Mouse (Mus musculus): ENCODE results near the gene 9630041A04Rik. TPM values are rescaled to one million over a fixed set of nuclear protein-coding genes. Genes with fewer than 3 reads are reported as not detected.

9630041A04Rik gene
- polyA plus RNA-seq, 1 experiment from 2014 or later: not detected

DNA sequence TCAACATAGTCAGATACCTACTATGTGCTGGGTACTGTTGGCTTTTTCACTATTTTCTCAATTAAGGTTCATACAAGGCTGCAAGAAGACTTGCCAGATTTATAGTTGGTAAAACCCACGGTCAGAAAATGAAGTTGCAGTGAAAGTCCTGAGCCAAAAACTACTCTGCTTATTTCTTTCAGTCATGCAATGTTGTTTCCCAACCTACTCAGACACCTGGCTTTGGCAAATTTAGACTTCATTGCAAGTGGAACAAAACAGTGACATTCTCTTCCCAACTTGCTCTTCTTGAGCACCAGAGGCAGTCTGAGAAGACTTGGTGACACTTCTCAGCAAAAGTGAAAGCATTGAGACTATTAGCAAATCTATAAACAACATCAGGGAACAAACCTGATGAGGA is 13.7 kb downstream of the 9630041A04Rik start:
- ChIA-PET CTCF (no interaction called here), POLR2A (no interaction called here)
- DNase-seq (ENCODE audit: low read depth, low spot score) (no peak), ATAC-seq (no peak)
- in situ Hi-C loops (cut with MboI; ENCODE audit: low pct_unique_long_range_greater_than_20kb): no loop called here
- H3K27me3 ChIP-seq: peaks cover 3% of the 10 kb centered on the region
- TF ChIP-seq CTCF (IDR thresholded peaks at IDR 0.05): no peak

DNA sequence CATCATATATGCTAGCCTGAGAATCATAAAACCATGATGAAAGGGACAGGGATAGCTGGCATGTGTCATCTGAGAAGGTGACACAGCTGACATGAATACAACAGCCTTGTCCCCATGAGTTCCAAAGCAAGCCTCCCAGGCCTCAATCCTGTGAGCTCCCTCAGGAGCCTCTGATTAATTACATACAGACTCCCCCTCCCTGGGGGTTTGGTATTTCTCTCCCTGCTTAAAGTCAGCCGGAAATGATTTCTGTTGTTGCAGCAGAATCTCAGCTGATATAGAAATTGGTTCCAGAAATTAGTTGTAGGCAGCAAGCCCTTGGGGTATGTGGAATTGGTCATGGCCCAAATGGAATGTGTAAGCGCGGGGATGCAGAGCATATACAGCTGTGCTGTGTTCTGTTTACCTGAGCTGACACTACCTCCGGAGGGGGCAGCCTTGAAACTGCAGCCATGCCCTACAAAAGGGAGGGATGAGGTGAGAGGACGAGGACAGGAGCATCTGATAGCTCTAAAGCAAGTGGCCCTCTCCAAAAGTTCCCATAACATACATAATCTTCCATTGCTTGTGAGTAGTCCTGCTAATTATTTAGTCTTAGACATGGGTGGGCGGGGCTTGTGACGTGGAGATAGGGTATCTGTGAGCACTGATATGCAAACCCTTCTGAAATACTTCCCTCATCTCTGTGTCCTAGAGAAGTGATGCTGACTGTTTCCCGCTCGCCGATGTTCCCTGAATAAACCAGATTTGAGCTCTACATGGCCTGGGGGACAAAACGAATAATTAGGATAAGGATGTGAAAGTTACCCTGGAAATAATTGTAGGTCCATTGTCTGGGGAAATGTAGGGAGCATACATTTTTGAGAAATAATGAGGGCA is 15.7 kb downstream of the 9630041A04Rik start:
- CTCF ChIA-PET: no interaction called here

DNA sequence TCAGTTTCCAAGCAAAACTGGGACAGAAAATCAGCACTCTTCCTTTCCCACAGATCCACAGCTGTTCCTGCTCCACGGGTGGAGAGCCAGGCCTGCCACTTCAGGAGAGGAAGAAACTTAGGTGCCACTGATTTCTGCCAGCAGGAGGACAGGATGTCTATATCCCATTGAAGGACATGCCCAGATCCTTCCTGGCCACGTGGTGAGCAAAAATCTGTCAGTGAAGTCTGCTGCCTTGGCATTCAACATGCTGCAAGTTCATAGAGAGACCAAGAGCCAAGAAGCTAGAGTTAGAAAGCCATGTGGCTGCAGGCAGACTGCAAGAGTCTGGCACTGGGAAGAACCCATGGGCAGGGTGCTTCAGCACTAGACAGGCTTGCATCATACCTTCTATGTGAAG is 21.7 kb downstream of the 9630041A04Rik start:
- no peak for DNase-seq (ENCODE audit: low read depth, low spot score)
- in situ Hi-C loops (cut with MboI; ENCODE audit: low pct_unique_long_range_greater_than_20kb): no loop called here
- POLR2A ChIA-PET: no interaction called here
- H3K27me3 ChIP-seq: no peaks in the 10 kb centered on the region
- no peak for TF ChIP-seq CTCF (IDR thresholded peaks at IDR 0.05)
- ATAC-seq: no peak
- CTCF ChIA-PET: no interaction called here

More for the DNA sequence above, 15.7 kb downstream of the 9630041A04Rik start:
- H3K27me3 ChIP-seq: peaks cover 3% of the 10 kb centered on the region
- POLR2A ChIA-PET: no interaction called here
- no peak for TF ChIP-seq CTCF (IDR thresholded peaks at IDR 0.05)
- ATAC-seq: no peak
- no peak for DNase-seq (ENCODE audit: low read depth, low spot score)
- in situ Hi-C loops (cut with MboI; ENCODE audit: low pct_unique_long_range_greater_than_20kb): no loop called here

DNA sequence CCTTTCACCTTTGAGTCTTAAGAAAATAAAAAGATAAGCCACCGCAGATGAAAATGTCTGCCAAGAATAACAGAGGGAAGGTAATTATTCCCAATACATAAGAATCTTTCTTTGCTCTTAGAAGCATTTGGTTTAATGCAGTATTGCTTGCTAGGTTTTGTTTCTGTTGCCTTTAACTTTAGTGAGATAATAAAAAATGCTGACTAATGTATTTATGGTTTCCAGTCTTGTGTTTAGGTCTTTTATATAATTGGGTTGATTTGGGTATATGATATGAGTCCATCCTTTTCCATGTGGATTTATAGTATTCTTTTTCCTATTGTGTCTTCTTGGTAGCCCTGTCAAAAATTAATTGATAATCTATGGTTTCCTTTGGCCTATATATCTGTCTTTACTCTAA is 36.2 kb downstream of the 9630041A04Rik start:
- ATAC-seq (no peak), DNase-seq (ENCODE audit: low read depth, low spot score) (no peak)
- POLR2A ChIA-PET: no interaction called here
- CTCF ChIA-PET: no interaction called here
- in situ Hi-C loops (cut with MboI; ENCODE audit: low pct_unique_long_range_greater_than_20kb): no loop called here
- H3K27me3 ChIP-seq: no peaks in the 10 kb centered on the region
- no peak for TF ChIP-seq CTCF (IDR thresholded peaks at IDR 0.05)

DNA sequence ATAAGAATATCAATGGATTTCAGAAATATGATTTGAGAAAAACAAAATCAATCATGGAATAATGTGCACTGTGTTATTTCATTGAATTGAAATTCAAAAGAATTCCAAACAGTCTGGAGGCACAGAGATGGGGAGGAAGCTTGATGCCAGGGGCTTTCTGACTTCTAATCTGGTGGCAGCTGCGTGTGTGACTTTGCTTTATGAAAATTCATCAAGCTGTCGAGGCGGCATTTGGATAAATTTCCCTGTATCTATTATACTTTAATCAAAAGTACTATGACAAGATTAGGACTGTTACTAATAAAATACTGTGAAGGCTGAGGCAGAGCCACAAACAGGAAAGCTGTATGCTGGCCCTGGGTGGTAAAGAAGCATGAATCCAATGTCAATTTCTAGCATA is 41.8 kb downstream of the 9630041A04Rik start:
- DNase-seq (ENCODE audit: low read depth, low spot score) (no peak), ATAC-seq (no peak)
- POLR2A ChIA-PET: no interaction called here
- TF ChIP-seq CTCF (IDR thresholded peaks at IDR 0.05): no peak
- H3K27me3 ChIP-seq: no peaks in the 10 kb centered on the region
- in situ Hi-C loops (cut with MboI; ENCODE audit: low pct_unique_long_range_greater_than_20kb): no loop called here
- CTCF ChIA-PET: no interaction called here

DNA sequence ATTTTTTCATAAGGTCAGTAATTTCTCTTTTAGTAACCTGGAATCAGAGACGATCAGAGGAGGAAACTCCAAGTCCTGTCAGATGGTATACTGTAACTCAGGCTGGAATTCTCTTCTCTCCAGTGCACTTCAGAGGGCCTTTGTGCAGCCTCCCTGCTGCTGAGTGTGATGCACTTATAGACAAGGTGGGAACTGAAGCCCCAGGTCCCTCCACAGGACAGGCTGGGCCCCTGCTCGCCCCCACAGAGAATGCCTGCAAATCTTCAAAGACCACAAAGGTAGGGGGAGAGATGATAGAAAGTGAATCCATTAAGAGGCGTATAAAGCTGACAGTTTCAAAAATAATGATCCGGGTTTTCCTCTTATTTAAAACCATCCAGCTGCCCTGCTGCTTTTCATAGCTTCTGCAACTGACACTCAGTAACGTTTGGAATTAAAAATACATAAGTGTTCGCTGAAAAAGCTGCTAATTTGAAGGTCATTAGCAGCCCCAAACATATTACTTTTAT is 46.2 kb downstream of the 9630041A04Rik start:
- in situ Hi-C loops (cut with MboI; ENCODE audit: low pct_unique_long_range_greater_than_20kb): no loop called here
- no peaks in the 10 kb centered on the region for H3K27me3 ChIP-seq
- CTCF ChIA-PET: no interaction called here

DNA sequence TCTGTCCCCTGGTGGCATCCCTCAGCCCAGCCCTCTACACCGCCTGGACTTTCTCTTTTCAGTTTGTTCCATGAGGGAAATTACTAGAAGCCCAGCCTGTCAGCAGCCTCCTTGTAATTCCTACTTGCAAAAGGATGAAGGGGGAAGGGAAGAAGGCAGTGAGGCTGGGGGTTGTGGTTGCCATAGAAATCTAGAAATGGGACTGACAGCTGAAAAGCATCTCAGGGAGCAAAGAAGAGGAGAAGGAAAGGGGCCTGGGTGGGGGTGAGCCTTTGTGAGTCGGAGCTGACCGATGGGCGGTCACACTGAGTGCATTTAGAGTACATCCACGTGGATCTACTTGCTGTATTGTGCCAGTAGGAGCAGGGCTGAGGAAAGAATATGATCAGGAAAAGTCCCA is 47.2 kb downstream of the 9630041A04Rik start:
- no peak for TF ChIP-seq CTCF (IDR thresholded peaks at IDR 0.05)

More for the DNA sequence above, 46.2 kb downstream of the 9630041A04Rik start:
- ATAC-seq (no peak), DNase-seq (ENCODE audit: low read depth, low spot score) (no peak)
- POLR2A ChIA-PET: no interaction called here
- no peak for TF ChIP-seq CTCF (IDR thresholded peaks at IDR 0.05)

DNA sequence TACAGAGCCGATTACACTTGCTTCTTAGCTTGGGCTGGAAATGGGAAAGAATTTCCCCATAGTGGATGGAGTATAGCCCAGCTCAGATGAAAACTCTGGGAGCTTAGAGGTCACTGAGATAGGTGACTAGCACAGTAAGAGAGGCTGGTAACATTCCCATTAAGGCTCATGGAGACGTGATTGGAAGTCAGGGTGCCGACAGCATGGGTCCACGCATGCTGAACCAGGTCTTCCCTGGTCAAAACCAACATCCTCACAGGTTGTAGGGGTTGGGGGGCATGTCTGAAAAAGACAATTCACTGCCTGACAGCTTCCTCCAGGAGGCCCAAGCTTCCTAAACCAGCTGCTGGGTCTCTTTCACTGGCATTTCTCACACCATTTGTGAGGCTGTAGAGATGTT is 47.9 kb downstream of the 9630041A04Rik start:
- in situ Hi-C loops (cut with MboI; ENCODE audit: low pct_unique_long_range_greater_than_20kb): no loop called here
- CTCF ChIA-PET: no interaction called here
- no peak for TF ChIP-seq CTCF (IDR thresholded peaks at IDR 0.05)
- POLR2A ChIA-PET: no interaction called here
- ATAC-seq (no peak), DNase-seq (ENCODE audit: low read depth, low spot score) (no peak)
- H3K27me3 ChIP-seq: no peaks in the 10 kb centered on the region

More for the DNA sequence above, 47.2 kb downstream of the 9630041A04Rik start:
- POLR2A ChIA-PET: no interaction called here
- no peak for DNase-seq (ENCODE audit: low read depth, low spot score)
- in situ Hi-C loops (cut with MboI; ENCODE audit: low pct_unique_long_range_greater_than_20kb): no loop called here
- H3K27me3 ChIP-seq: no peaks in the 10 kb centered on the region
- CTCF ChIA-PET: no interaction called here
- no peak for ATAC-seq

DNA sequence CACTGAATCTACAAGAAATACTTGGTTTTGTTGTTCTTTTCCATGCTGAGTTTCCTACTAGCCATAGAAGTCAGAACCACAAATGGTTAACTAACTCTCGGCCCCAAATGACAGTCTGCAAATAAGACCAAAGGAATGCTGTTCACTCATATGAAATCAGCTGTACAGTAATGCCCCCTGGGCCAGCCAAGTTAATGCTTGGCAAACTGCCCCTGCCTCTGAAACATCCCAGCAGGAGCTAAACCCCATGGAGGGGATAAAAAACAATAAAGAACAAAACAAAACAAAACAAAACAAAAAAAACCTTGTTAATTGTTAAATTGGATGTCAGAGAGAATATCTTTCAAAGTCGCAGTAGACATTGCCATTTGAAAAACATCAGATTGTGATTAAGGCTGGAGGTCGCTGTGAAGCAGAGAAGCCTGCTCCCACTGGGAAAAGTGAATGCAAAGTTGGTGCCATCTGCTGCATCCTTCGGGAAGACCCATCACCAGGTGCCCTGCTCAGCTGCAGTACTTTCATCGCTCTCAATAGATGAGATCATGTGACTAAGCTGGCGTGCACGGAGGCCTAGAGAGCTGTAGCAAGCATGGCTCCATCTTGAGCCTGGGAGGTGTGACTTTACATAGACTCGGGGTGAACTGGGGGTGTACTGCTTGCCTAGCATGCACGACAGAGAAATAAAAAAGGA is 49.7 kb downstream of the 9630041A04Rik start:
- no peak for ATAC-seq
- POLR2A ChIA-PET: no interaction called here
- TF ChIP-seq CTCF (IDR thresholded peaks at IDR 0.05): no peak
- CTCF ChIA-PET: interaction anchor here (1.6 kb wide), 1 partner anchor 44 kb away, joined by 4 read pairs; no protein-coding TSS in a partner anchor
- H3K27me3 ChIP-seq: no peaks in the 10 kb centered on the region
- in situ Hi-C loops (cut with MboI; ENCODE audit: low pct_unique_long_range_greater_than_20kb): no loop called here
- peak; percentile 12 for DNase-seq (ENCODE audit: low read depth, low spot score)

DNA sequence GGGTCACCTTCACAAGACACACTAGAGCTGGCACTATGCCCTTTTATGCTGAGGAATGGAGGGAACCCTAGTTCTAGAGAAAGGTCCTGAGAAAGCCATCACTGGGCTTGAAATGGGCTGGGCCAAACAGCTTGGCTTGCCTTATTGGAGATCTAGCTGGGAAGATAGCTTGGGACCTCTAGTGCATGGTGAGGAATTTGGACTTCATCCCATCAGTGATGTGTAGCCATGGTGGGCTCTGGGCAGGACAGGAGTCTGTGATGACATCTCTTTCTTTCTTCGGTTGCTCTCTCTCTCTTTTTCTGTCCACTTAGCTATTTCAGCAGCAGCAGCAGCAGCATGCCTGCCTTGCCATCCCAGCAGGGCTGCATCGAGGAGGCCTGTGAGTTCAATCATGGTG is 53.4 kb downstream of the 9630041A04Rik start:
- no peak for ATAC-seq
- no peaks in the 10 kb centered on the region for H3K27me3 ChIP-seq
- TF ChIP-seq CTCF (IDR thresholded peaks at IDR 0.05): no peak
- DNase-seq (ENCODE audit: low read depth, low spot score): no peak
- ChIA-PET POLR2A (no interaction called here), CTCF (no interaction called here)
- in situ Hi-C loops (cut with MboI; ENCODE audit: low pct_unique_long_range_greater_than_20kb): no loop called here

DNA sequence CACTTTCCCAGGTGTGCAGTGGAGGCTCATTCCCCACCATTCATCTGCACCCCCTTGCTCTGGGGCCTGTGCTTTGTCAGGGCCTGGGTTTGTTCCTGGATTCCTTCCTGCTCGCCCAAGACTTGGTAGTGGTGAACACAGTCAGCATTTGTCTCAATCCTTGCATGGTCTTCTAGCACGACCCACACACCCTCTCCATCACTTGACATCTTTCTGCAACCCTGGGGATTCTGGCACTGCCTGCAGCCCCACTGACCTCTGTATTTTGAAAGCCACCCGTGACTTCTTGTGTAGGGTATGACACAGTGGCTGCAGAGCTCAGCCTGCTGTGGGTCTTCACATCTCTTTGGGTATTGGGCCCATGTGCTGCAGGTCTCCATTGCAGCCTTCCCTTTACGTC is 57.1 kb downstream of the 9630041A04Rik start:
- ChIA-PET CTCF (no interaction called here), POLR2A (no interaction called here)
- DNase-seq (ENCODE audit: low read depth, low spot score): no peak
- no peak for TF ChIP-seq CTCF (IDR thresholded peaks at IDR 0.05)
- H3K27me3 ChIP-seq: no peaks in the 10 kb centered on the region
- in situ Hi-C loops (cut with MboI; ENCODE audit: low pct_unique_long_range_greater_than_20kb): no loop called here
- no peak for ATAC-seq

Measured in Patski (cell line).